Mouse (Mus musculus) liver, embryonic 18 days (tissue): ENCODE measurements around the gene Fcrl5. TPM values are rescaled to one million over a fixed set of nuclear protein-coding genes. Genes with fewer than 3 reads are reported as not detected.

Experiments
- polyA plus RNA-seq: library from polyadenylated mRNA; depleted of rRNA; stranded (reverse); fragments of >200 nt; gene quantifications from 2 replicates; pipeline ENCODE4 v1.2.3, GENCODE M21; 2012; rRNA removed

The Fcrl5 gene
- polyA plus RNA-seq = not detected in 2 replicates

DNA sequence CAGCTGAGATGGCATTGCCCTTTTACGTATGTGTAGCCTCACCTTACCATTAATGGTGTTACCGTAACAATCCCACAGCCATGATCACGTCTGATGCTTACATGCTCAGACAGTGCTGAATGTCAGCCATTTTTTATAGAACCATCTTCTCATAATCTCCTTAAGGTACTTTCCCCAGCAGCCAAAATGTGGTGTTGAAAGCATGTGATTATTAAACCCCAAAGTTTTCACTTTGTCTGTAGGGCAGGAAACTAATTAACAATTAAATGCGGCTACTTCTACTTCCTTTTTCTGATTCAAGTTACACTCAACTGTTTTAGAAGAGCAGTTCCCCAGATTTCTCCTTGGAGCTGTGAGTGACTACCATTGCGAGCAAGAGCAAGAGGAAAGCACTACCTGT, at the start of gene Fcrl5:
Fcrl5 (plus strand) TSS at position 295 of the 400 bp plus-strand sequence.

DNA sequence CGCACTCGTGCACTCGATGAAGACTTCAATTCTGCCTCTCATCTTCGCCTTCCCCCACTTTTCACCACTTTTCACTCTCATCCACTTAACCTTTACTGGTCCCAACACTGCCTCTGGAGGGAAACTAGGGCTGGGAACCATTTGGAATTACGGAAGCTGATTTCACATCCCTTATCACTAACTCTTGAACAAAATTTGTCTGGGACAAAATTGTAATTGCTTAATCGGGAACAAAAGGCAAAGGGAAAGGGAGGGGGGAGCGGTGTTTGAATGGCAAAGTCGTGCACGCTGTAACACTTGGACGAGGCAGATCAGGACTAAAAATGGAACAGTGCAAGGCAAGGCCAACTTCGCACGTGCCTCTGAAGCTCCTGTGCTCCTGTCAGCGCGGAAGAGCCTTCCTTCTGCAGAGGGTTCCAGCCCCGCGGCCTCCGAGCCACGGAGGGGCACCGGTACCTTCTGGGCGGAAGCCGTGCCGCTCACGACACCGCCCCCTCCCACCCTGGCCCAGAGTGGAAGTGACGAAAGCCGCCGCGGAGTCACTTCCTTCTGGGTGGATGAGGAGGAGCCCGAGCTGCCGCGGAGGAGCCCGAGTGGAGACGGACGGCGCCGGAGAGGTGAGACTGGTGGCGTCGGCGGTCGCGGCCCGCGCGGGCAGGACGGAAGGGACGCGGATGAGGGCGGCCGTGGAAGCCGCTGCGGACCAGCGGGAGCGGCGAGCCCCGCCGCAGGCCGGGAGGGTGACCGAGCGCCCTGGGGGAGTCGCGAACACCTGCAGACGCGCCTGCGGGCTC, 89.7 kb downstream of the Fcrl5 start, which contains the start of gene Etv3:
Etv3 (plus strand) TSS at position 365 of the 794 bp plus-strand sequence.

Other genes with a start within 250 kb of the Fcrl5 start
- 0.17 and 0.22 TPM in 2 replicates for gene Fcrls, start 172.0 kb upstream of the Fcrl5 start, polyA plus RNA-seq
- 99.9 and 101 TPM in 2 replicates for gene Cd5l, start 77.9 kb upstream of the Fcrl5 start, polyA plus RNA-seq
- gene Fcrl1, start 59.4 kb upstream of the Fcrl5 start, polyA plus RNA-seq = 0.82 and 1.1 TPM in 2 replicates
- gene Etv3, start 89.6 kb downstream of the Fcrl5 start, polyA plus RNA-seq = 3.2 TPM in 2 replicates
- 4.7 and 5.3 TPM in 2 replicates for gene Arhgef11, start 181.8 kb downstream of the Fcrl5 start, polyA plus RNA-seq